Mouse (Mus musculus) layer of hippocampus, postnatal 25 days (tissue): Measurements from ENCODE around the gene Snapin. TPM values are rescaled to one million over a fixed set of nuclear protein-coding genes. Genes with fewer than 3 reads are reported as not detected.

Experiments used
- DNase-seq, 2 experiments: peaks; one replicate each; pipeline ENCODE4 v3.0.0; 2022; ENCODE audit warnings: mixed read lengths in 2 of 2, low spot score in 1 of 2; ENCODE audit errors: extremely low spot score in 1 of 2
- total RNA-seq, 2 experiments: library from RNA; stranded (reverse); gene quantifications; 2 replicates each; pipeline ENCODE4 v1.2.3; 2021

Gene Snapin
- total RNA-seq, 2 experiments from 2014 or later = 49.8 to 53.4 TPM

- DNase-seq = no peak
Measured at GRCm38 (mm10) chr3:90506362-90506761, 15.5 kb upstream of the Snapin start.

- DNase-seq = no peak
Measured at GRCm38 (mm10) chr3:90505216-90505615, 14.4 kb upstream of the Snapin start.

- no peak for DNase-seq
Measured at GRCm38 (mm10) chr3:90503444-90503843, 12.6 kb upstream of the Snapin start.

- DNase-seq = no peak
Measured at GRCm38 (mm10) chr3:90497597-90497996, 6.8 kb upstream of the Snapin start.

- DNase-seq = no peak
Measured at GRCm38 (mm10) chr3:90495850-90496525, 5.2 kb upstream of the Snapin start.

- DNase-seq = no peak
Measured at GRCm38 (mm10) chr3:90493831-90494540, 3.2 kb upstream of the Snapin start.

GRCm38 (mm10) chr3:90491350-90491749, 517 bp upstream of the Snapin start:
- no peak for DNase-seq

GRCm38 (mm10) chr3:90488576-90488975, 2.3 kb downstream of the Snapin start:
- DNase-seq = no peak

- DNase-seq = no peak
Measured at GRCm38 (mm10) chr3:90486998-90487397, 3.8 kb downstream of the Snapin start.

GRCm38 (mm10) chr3:90475831-90476611, 14.8 kb downstream of the Snapin start, which contains the start of gene Ilf2:
Gene Ilf2 (plus strand): TSS chr3:90476126.
- DNase-seq = peak; percentile 85 to 87

- DNase-seq = no peak
Measured at GRCm38 (mm10) chr3:90475151-90475830, 15.5 kb downstream of the Snapin start.

- no peak for DNase-seq
Measured at GRCm38 (mm10) chr3:90472213-90472612, 18.6 kb downstream of the Snapin start.

GRCm38 (mm10) chr3:90467618-90468300, 23.1 kb downstream of the Snapin start:
- no peak for DNase-seq

- DNase-seq = peak in 1 of 2 experiments; percentile 46
Measured at GRCm38 (mm10) chr3:90466311-90466766, 24.5 kb downstream of the Snapin start.

- DNase-seq = no peak
Measured at GRCm38 (mm10) chr3:90465686-90466310, 25.0 kb downstream of the Snapin start, which contains the start of gene Npr1. Gene Npr1 (minus strand): TSS chr3:90465866.

- no peak for DNase-seq
Measured at GRCm38 (mm10) chr3:90465081-90465685, 25.6 kb downstream of the Snapin start.

GRCm38 (mm10) chr3:90464552-90465080, 26.2 kb downstream of the Snapin start:
- no peak for DNase-seq

GRCm38 (mm10) chr3:90462579-90462978, 28.3 kb downstream of the Snapin start:
- DNase-seq = no peak

GRCm38 (mm10) chr3:90461935-90462334, 28.9 kb downstream of the Snapin start:
- DNase-seq = no peak
